Mouse (Mus musculus) cortical plate, adult 2 months (tissue): Measurements from ENCODE around the gene Pdcl.

Experiments used
- CTCF ChIP-seq: fragments of 200-500 bp; IDR thresholded peaks from 2 replicates; pipeline ENCODE4 v1.5.1; 2011; ENCODE audit warnings: mild to moderate bottlenecking, control low read depth, low read length; ENCODE audit not compliant: insufficient read depth; ENCODE audit errors: extremely low read depth
- POLR2A ChIP-seq: fragments of 200-500 bp; IDR thresholded peaks from 2 replicates; pipeline ENCODE4 v1.6.1; 2011; ENCODE audit warnings: mild to moderate bottlenecking, low read length, control low read depth; ENCODE audit not compliant: insufficient read depth; ENCODE audit errors: extremely low read depth

GRCm38 (mm10) chr2:37370651-37371050, 11.5 kb upstream of the Pdcl start:
- TF ChIP-seq CTCF = no peak
- TF ChIP-seq POLR2A = no peak
